Mouse (Mus musculus): ENCODE results near the gene Reep1. TPM values are rescaled to one million over a fixed set of nuclear protein-coding genes. Genes with fewer than 3 reads are reported as not detected.
A peak's percentile ranks its signal among the peaks of the same experiment; 100 is the strongest.
"Not testable (repeated sequence)": the region's sequence is repeated elsewhere in the genome, so short reads cannot be mapped to it uniquely, and the experiment has no call there.

Reep1 gene
- polyA plus RNA-seq, 1 experiment from 2014 or later: 13.4 TPM

DNA sequence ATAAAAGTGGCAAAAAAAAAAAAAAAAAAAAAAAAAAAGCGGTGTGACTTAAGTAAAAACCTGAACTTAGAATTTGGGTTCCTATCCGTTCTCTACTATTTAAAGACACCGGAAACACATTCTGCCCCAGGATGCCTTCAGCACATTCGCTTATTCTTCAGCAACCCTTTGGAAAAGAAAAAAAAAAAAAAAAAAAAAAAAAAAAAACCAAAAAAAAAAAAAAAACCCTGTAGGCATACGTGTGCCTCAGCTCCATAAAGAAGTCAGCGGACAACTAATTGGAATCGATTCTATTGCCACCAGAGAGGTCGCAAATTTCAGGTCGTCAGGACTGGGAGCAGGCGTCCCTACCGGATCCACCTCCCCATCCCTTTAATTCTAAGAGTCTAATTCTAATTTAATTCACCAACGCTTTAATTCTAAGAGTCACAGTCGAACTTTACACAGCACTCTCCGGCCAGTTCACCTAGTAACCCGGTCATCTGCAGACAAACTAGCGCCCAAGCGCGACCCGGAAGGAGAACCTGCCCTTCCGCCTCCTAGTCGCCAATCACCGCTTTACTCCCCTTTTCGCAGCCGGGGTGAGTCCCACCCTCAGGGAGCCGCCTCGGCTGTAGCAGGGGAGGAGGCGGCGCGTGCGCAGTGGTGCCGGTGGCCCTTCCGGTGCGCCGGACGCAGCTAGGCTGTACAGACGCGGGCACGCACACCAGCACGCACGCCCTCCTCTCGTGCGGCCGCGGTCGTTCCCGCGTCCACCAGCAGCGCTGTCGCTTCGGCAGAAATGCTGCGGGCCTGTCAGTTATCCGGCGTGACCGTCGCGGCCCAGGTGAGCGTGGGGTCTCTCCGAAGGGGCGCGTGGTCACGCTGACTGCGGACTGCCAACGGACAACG, 123.6 kb downstream of the Reep1 start, which contains the start of gene Immt:
Gene Immt (plus strand): TSS at position 642 of the 891 bp plus-strand sequence.
- WGBS: 2% methylated on average over 59 of the region's 64 CpGs
- DNase-seq (ENCODE audit: low spot score) (peak; percentile 99), ATAC-seq (peak; percentile 99)
- H3K4me3 ChIP-seq (ENCODE audit: low read depth, low read length): peak within 1 kb of the TSS; percentile 94
- no peaks in the 10 kb centered on the region for H3K9me3 ChIP-seq (ENCODE audit: low read length)
- H3K4me2 ChIP-seq (replicated peaks; ENCODE audit: low read depth, low read length): peak within 1 kb of the TSS; percentile 70
- TF ChIP-seq EP300 (IDR thresholded peaks at IDR 0.05): no peak
- peak; percentile 37 for TF ChIP-seq CTCF (IDR thresholded peaks at IDR 0.05)
- peak within 1 kb of the TSS; percentile 96 for H3K27ac ChIP-seq (ENCODE audit: low read length)
- peak within 1 kb of the TSS; percentile 87 for H3K9ac ChIP-seq (replicated peaks; ENCODE audit: low read depth)
- no peaks in the 10 kb centered on the region for H3K27me3 ChIP-seq (replicated peaks; ENCODE audit: insufficient read depth, low read length)
- no peaks in the 10 kb centered on the region for H3K36me3 ChIP-seq (ENCODE audit: insufficient read depth, low read length)
- H3K4me1 ChIP-seq (ENCODE audit: insufficient read depth, low read depth, low read length): peaks cover 4% of the 10 kb centered on the region; the same call in 1 of the 2 replicates

DNA sequence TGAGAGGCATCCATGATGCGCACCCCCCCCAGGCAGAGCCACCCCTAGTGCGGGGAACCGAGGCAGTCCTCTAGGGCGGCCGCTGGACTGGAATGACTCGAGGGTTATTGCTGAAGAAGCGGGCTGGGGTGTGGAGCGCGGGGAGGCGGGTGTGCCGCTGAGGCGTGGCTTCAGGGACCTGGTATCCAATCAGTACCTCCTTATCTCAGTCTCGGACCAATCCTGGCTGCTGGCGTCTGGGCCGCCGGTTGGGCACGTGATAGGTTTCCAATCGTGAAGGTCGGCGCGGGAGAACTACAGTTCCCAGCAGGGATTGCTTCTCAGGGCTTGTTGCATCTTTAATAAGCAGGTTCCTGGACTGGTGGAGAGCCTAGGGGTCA, 124.2 kb downstream of the Reep1 start:
- peak overlapping the region; percentile 94 for H3K4me3 ChIP-seq (ENCODE audit: low read depth, low read length)
- DNase-seq (ENCODE audit: low spot score) (peak; percentile 98), ATAC-seq (peak; percentile 98)
- H3K4me1 ChIP-seq (ENCODE audit: insufficient read depth, low read depth, low read length): peaks cover 4% of the 10 kb centered on the region; the same call in 1 of the 2 replicates
- H3K27me3 ChIP-seq (replicated peaks; ENCODE audit: insufficient read depth, low read length): no peaks in the 10 kb centered on the region
- H3K4me2 ChIP-seq (replicated peaks; ENCODE audit: low read depth, low read length): peak overlapping the region; percentile 70
- WGBS: under 1% methylated on average over 20 of the region's 21 CpGs
- peak overlapping the region; percentile 96 for H3K27ac ChIP-seq (ENCODE audit: low read length)
- no peaks in the 10 kb centered on the region for H3K9me3 ChIP-seq (ENCODE audit: low read length)
- peak overlapping the region; percentile 87 for H3K9ac ChIP-seq (replicated peaks; ENCODE audit: low read depth)
- no peaks in the 10 kb centered on the region for H3K36me3 ChIP-seq (ENCODE audit: insufficient read depth, low read length)
- TF ChIP-seq EP300 (IDR thresholded peaks at IDR 0.05): no peak

DNA sequence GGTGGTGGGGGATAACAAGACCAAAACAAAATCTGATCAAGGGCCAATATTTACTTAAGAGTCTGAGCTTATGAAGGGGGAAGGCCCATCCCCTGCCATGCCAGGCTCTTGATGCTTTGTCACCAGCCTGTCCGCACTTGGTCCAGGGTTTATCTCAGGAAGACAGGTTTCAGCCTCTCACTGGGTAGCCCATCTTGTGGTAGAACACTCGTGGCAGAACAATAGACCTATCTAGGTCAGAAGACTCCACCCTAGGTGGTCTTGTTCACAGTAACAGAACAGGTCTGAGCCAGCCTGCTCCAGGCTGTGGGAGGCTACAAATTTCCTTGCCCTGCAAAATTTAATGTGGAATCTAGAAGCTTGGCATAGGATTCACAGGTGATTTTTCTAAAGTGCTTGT, 129.4 kb downstream of the Reep1 start:
- H3K27me3 ChIP-seq (replicated peaks; ENCODE audit: insufficient read depth, low read length): no peaks in the 10 kb centered on the region
- no peak overlapping the region for H3K27ac ChIP-seq (ENCODE audit: low read length)
- no peak overlapping the region for H3K4me2 ChIP-seq (replicated peaks; ENCODE audit: low read depth, low read length)
- no peaks in the 10 kb centered on the region for H3K9me3 ChIP-seq (ENCODE audit: low read length)
- whole genome bisulfite sequencing: 61% methylated on average over 2 of the region's 2 CpGs
- H3K4me1 ChIP-seq (ENCODE audit: insufficient read depth, low read depth, low read length): peaks cover 4% of the 10 kb centered on the region; the same call in 1 of the 2 replicates
- TF ChIP-seq CTCF (IDR thresholded peaks at IDR 0.05) (no peak), EP300 (IDR thresholded peaks at IDR 0.05) (no peak)
- no peak overlapping the region for H3K4me3 ChIP-seq (ENCODE audit: low read depth, low read length)
- no peaks in the 10 kb centered on the region for H3K36me3 ChIP-seq (ENCODE audit: insufficient read depth, low read length)
- DNase-seq (ENCODE audit: low spot score) (no peak), ATAC-seq (no peak)
- no peak overlapping the region for H3K9ac ChIP-seq (replicated peaks; ENCODE audit: low read depth)

DNA sequence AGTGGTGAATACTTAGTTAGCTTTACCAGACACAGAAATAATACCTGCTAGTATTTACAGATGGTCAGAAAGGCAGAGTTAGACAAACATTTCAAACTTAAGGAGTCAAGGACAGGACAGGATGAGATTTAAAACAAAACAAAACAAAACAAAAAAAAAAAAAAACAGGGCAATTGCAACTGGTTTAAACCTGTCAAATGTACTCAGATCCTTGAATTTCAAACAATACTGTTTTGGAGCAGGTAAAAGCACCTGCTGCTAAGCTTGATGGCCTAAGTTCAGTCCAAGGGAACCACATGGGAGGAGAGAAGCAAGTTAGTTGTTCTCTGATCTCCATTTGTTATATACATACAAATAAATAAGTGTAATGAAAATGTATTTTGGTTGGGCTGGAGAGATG, 132.5 kb downstream of the Reep1 start:
- Histone ChIP-seq H3K9me3 (ENCODE audit: low read length) (no peaks in the 10 kb centered on the region), H3K36me3 (ENCODE audit: insufficient read depth, low read length) (no peaks in the 10 kb centered on the region), H3K4me2 (replicated peaks; ENCODE audit: low read depth, low read length) (no peak overlapping the region), H3K4me1 (ENCODE audit: insufficient read depth, low read depth, low read length) (no peaks in the 10 kb centered on the region), H3K4me3 (ENCODE audit: low read depth, low read length) (no peak overlapping the region), H3K27me3 (replicated peaks; ENCODE audit: insufficient read depth, low read length) (no peaks in the 10 kb centered on the region), H3K9ac (replicated peaks; ENCODE audit: low read depth) (no peak overlapping the region), H3K27ac (ENCODE audit: low read length) (no peak overlapping the region)
- DNase-seq (ENCODE audit: low spot score) (no peak), ATAC-seq (no peak)
- TF ChIP-seq CTCF (IDR thresholded peaks at IDR 0.05): no peak
- TF ChIP-seq EP300 (IDR thresholded peaks at IDR 0.05): no peak

DNA sequence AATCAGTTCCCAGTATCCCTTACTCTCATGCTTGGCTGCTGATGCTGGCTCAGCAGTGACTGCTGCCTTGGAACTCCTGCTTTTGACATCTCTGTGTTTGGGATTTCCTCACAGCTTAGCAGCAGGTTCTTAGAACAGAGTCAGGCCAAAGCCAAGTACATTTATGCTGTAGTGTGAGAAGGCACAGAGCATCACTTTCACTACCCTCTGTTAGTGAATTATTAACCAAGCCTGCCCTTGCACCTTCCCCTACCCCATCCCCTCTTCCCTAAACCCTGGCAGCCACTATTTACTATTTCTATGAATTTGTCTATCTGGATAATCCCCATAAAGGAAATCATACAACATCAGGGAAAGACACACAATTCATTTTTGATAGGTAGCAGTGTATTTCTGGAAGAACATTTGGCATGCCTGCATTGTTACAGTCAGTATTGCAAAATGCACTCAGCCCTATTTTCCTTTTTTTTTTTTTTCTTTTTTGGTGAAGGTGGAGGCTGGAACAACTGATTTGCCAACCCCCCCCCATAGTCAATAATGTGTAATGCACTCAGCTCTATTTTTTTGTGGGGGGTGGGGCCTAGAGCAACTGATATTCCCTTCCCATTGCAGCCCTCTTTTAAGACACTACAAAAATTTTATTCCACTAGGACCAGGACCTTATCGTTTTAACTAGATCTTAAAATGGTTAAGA, 133.4 kb downstream of the Reep1 start:
- no peak for ATAC-seq
- H3K9ac ChIP-seq (replicated peaks; ENCODE audit: low read depth): no peak overlapping the region
- no peak for DNase-seq (ENCODE audit: low spot score)

DNA sequence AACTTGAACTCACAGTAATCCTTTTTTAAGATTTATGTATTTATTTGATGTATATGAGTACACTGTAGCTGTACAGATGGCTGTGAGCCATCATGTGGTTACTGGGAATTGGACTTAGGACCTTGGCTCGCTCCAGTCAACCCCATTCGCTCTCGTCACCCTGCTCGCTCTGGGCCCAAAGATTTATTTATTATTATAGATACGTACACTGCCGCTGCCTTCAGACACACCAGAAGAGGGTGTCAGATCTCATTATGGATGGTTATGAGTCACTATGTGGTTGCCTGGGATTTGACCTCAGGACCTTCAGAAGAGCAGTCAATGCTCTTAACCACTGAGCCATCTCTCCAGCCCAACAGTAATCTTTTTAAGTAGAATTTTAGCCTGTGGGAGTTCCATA, 139.5 kb downstream of the Reep1 start:
- not testable (repeated sequence) for H3K9me3 ChIP-seq (ENCODE audit: low read length); H3K36me3 ChIP-seq (ENCODE audit: insufficient read depth, low read length); H3K4me1 ChIP-seq (ENCODE audit: insufficient read depth, low read depth, low read length); H3K4me3 ChIP-seq (ENCODE audit: low read depth, low read length); H3K4me2 ChIP-seq (replicated peaks; ENCODE audit: low read depth, low read length); H3K9ac ChIP-seq (replicated peaks; ENCODE audit: low read depth); H3K27me3 ChIP-seq (replicated peaks; ENCODE audit: insufficient read depth, low read length); ATAC-seq; DNase-seq (ENCODE audit: low spot score); H3K27ac ChIP-seq (ENCODE audit: low read length)
- 89% methylated on average over 6 of the region's 6 CpGs for WGBS

More for the DNA sequence above, 133.4 kb downstream of the Reep1 start:
- Histone ChIP-seq H3K4me3 (ENCODE audit: low read depth, low read length) (no peak overlapping the region), H3K4me2 (replicated peaks; ENCODE audit: low read depth, low read length) (no peak overlapping the region), H3K9me3 (ENCODE audit: low read length) (no peaks in the 10 kb centered on the region), H3K4me1 (ENCODE audit: insufficient read depth, low read depth, low read length) (no peaks in the 10 kb centered on the region), H3K27ac (ENCODE audit: low read length) (no peak overlapping the region), H3K27me3 (replicated peaks; ENCODE audit: insufficient read depth, low read length) (no peaks in the 10 kb centered on the region), H3K36me3 (ENCODE audit: insufficient read depth, low read length) (no peaks in the 10 kb centered on the region)
- WGBS: 97% methylated on average over 1 of the region's 1 CpGs
- TF ChIP-seq CTCF (IDR thresholded peaks at IDR 0.05) (no peak), EP300 (IDR thresholded peaks at IDR 0.05) (no peak)

Other genes starting within 250 kb of the Reep1 start
- 17.7 and 18.9 TPM in 2 replicates for gene Rnf103, start 213.7 kb upstream of the Reep1 start, polyA plus RNA-seq (2015; fragmentation: Nextera tagmentation; extraction: Ambion mirVana)
- gene Chmp3, start 163.8 kb upstream of the Reep1 start, polyA plus RNA-seq (2015; fragmentation: Nextera tagmentation; extraction: Ambion mirVana): 82.5 and 83.4 TPM in 2 replicates
- gene Kdm3a, start 74.6 kb upstream of the Reep1 start, polyA plus RNA-seq (2015; fragmentation: Nextera tagmentation; extraction: Ambion mirVana): 23.8 and 24.4 TPM in 2 replicates
- gene Mrpl35, start 119.4 kb downstream of the Reep1 start, polyA plus RNA-seq (2015; fragmentation: Nextera tagmentation; extraction: Ambion mirVana): 37.8 and 38.7 TPM in 2 replicates
- gene Immt, start 123.8 kb downstream of the Reep1 start, polyA plus RNA-seq (2015; fragmentation: Nextera tagmentation; extraction: Ambion mirVana): 88.9 and 92.9 TPM in 2 replicates
- 25.0 and 27.8 TPM in 2 replicates for gene Ptcd3, start 201.2 kb downstream of the Reep1 start, polyA plus RNA-seq (2015; fragmentation: Nextera tagmentation; extraction: Ambion mirVana)
- gene Polr1a, start 201.5 kb downstream of the Reep1 start, polyA plus RNA-seq (2015; fragmentation: Nextera tagmentation; extraction: Ambion mirVana): 6.1 and 7.6 TPM in 2 replicates

Measured in lung, postnatal 0 days (tissue).